Mouse (Mus musculus): ENCODE data around the gene Prkx. TPM values are rescaled to one million over a fixed set of nuclear protein-coding genes. Genes with fewer than 3 reads are reported as not detected.

The Prkx gene
- 6.3 TPM for polyA plus RNA-seq (2014; fragmentation: Illumina TruSeq; extraction: RNeasy Lipid Tissue Mini Kit (QIAGEN cat#74804); ENCODE audit: low read depth, low replicate concordance)

DNA sequence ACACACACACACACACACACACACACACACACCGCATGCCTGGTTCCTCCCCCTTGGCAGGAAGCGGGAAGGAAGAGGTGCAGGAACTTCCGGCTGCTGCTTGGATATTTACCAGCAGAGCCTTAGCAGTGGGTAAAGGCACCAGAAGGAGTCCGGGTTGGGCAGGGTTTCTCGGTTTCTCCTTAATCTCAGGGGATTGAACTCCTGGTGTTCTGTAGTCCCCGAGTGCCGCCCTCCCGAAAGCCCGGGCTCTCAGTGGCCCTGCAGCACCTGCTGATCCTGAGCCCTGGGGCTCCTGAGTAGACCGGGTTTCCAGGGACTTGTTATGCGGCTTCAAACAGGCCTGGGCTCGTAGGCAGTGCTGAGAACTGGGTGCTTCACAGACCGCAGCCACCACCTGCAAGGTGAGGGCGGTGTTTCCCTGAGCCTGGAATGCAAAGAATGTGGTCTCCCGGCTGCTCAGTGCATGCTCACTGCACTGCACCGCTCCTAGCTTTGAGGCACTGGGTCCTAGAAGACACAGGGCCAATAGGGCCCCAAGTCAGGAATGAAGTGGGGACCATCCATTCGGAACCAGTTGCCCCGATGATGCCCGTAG lies at the start of gene Prkx:
Gene Prkx (minus strand): TSS at position 41 of the 598 bp plus-strand sequence.

Other genes with a start within 250 kb of the Prkx start
- gene Pbsn, start 57.3 kb upstream of the Prkx start, polyA plus RNA-seq (2014; fragmentation: Illumina TruSeq; extraction: RNeasy Lipid Tissue Mini Kit (QIAGEN cat#74804); ENCODE audit: low read depth, low replicate concordance), result not detected
- not detected for gene Gm14744, start 68.5 kb upstream of the Prkx start, polyA plus RNA-seq (2014; fragmentation: Illumina TruSeq; extraction: RNeasy Lipid Tissue Mini Kit (QIAGEN cat#74804); ENCODE audit: low read depth, low replicate concordance)
- gene 5430402E10Rik, start 128.8 kb upstream of the Prkx start, polyA plus RNA-seq (2014; fragmentation: Illumina TruSeq; extraction: RNeasy Lipid Tissue Mini Kit (QIAGEN cat#74804); ENCODE audit: low read depth, low replicate concordance), result not detected